Mouse (Mus musculus) lung, adult 2 months (tissue): ENCODE measurements around the gene Cchcr1.

ENCODE experiments used
- CTCF ChIP-seq: fragments of 200-500 bp; IDR thresholded peaks from 2 replicates; pipeline ENCODE4 v1.5.1; 2011; ENCODE audit warnings: mild to moderate bottlenecking, low read length, control low read depth; ENCODE audit not compliant: insufficient read depth
- POLR2A ChIP-seq: fragments of 200-500 bp; IDR thresholded peaks from 2 replicates; pipeline ENCODE4 v1.6.1; 2011; ENCODE audit warnings: low read depth, mild to moderate bottlenecking, control low read depth, low read length, borderline replicate concordance; ENCODE audit errors: extremely low read depth

DNA sequence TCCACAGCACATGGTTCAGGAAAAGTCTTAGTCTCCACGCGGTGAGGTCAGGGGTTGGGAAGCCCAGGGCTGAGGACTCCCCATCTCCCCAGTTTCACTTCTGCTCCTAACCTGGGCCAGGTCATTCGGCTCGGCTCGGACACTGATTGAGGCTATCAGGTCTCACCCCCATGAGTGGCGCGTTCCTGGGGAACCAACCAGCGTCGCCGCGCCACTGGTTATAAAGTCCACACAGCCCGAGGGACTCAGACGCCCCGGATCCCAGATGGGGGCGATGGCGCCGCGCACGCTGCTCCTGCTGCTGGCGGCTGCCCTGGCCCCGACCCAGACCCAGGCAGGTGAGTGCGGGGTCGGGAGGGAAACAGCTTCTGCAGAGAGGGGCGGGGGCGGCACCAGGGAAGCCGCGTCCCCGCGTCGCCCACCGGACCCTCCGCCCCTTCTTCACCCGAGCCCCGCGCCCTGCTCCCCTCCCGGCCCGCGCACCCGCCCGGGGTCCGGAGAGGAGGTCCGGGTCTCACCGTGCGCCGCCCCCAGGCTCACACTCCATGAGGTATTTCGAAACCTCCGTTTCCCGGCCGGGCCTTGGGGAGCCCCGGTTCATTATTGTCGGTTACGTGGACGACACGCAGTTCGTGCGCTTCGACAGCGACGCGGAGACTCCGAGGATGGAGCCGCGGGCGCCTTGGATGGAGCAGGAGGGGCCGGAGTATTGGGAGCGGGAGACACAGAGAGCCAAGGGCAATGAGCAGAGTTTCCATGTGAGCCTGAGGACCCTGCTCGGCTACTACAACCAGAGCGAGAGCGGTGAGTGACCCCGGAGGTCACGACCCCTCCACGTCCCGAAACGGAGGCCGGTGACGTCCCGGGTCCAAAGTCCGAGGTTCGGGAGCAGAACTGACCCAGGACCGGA is 46.8 kb upstream of the Cchcr1 start, which contains the start of gene H2-Q10:
- no peak for TF ChIP-seq CTCF
- TF ChIP-seq POLR2A, result no peak
